Mouse (Mus musculus): ENCODE data around the gene Foxo1.

DNA sequence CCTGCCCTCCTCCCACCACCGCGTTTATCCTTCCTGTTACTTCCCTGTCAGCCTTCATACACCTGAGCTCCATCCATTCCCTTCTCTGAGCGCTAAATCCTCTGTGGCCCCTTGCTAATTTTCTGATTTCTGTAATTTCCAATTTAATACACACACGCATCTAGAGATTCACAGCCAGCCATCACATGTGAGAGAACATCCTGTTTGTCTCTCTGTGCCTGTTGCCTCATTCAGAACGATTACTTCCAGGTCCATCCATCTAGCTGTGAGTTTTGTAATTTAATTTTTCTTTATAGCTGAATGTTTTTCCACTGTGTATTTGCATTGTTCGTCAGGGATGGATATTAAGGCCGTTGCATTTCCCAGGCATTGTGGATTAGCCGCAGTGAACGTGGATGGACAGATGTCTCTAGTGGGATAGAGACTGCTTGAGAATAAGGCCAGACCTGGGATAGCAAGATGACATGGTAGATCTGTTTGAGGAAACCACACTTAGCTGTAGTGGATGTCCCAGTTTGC lies 7.0 kb downstream of the Foxo1 start:
- no peak for TF ChIP-seq CTCF (IDR thresholded peaks at IDR 0.05; ENCODE audit: low read depth)
- no peak for TF ChIP-seq EP300 (IDR thresholded peaks at IDR 0.05; ENCODE audit: low read depth)

Data from liver, postnatal 0 days (tissue).